Mouse (Mus musculus) cerebellum, adult 2 months (tissue): ENCODE results near the gene Snd1.

Source experiments
- CTCF ChIP-seq: fragments of 200-500 bp; IDR thresholded peaks from 2 replicates; pipeline ENCODE4 v1.5.1; 2011; ENCODE audit warnings: low read depth, mild to moderate bottlenecking, control low read depth, low read length, moderate library complexity, borderline replicate concordance; ENCODE audit not compliant: insufficient read depth
- POLR2A ChIP-seq: fragments of 200-500 bp; IDR thresholded peaks from 2 replicates; pipeline ENCODE4 v1.6.1; 2011; ENCODE audit warnings: low read length, control low read depth, borderline replicate concordance; ENCODE audit not compliant: insufficient read depth

- TF ChIP-seq CTCF (no peak), POLR2A (no peak)
Measured at GRCm38 (mm10) chr6:28685052-28685451, 210.1 kb downstream of the Snd1 start.
